Mouse (Mus musculus): ENCODE measurements around the gene Gm16253.

The Gm16253 gene

GRCm38 (mm10) chr3:96576690-96577541 lies at the start of gene Gm16253:
Gm16253 (plus strand) TSS chr3:96576984.
- peak; percentile 67 for DNase-seq

- DNase-seq = no peak
These were observed 48.3 kb upstream of the Gm16253 start for GRCm38 (mm10) chr3:96528506-96528905.

- no peak for DNase-seq
These were observed 44.7 kb upstream of the Gm16253 start for GRCm38 (mm10) chr3:96532050-96532449.

- no peak for DNase-seq
These were observed 42.5 kb upstream of the Gm16253 start for GRCm38 (mm10) chr3:96534300-96534699.

DNA sequence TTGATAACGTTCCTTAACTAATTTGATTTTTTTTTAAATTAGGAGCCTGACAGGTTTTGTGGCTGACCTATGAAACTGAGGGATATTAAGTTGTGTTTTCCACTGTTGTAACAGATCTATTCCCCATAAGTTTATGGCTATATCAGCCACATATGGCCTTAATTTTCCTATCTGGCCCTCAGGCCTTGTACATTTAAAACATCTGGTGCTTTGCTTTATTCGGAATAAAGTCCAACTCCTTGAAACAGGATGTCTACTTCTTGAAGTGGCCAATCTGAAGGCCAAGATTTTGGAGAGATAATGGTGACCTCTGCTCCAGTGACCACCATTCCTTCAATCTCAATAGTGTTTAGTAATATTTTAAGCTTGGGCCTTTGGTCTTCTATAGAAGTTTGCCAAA lies 37.5 kb upstream of the Gm16253 start:
- DNase-seq = no peak

- no peak for DNase-seq
These were observed 36.0 kb upstream of the Gm16253 start for GRCm38 (mm10) chr3:96540740-96541139.

DNA sequence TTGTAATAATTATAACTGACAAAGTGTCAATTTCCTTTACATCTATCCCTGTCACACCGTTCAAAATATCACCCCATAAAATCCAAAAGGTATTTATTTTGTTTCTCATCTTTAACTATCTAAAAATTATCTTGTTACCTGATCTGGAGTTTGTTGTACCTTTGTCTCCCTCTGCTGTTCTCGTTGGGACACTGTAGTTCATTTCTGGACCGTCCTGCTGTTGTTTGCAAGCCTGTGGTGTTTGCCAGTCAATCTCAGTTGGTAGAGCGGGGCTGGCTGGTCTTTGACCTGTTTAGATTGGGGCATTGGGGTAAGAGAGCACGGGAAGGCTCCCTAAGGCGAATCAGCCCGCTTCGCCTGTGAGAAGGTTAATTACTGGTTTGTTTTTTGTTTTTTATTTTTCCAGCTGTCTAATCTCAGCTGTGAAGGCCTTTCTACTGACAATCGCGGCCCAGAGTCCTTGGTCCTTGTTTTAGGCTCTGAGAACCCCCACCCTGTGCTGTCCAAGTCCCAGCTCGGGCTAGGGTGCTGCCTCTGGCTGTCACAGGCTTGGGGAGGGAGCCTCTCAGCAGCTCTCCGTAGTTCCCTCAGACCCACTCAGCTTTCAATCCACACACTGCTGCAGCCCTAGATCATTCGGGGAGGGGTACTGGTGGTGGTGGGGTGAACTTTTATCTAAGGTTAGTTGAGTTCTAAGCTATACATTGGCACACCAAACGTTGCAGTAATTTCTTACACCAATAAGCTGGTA lies 35.3 kb upstream of the Gm16253 start:
- no peak for DNase-seq

GRCm38 (mm10) chr3:96542554-96542953 lies 34.2 kb upstream of the Gm16253 start:
- DNase-seq = no peak

DNA sequence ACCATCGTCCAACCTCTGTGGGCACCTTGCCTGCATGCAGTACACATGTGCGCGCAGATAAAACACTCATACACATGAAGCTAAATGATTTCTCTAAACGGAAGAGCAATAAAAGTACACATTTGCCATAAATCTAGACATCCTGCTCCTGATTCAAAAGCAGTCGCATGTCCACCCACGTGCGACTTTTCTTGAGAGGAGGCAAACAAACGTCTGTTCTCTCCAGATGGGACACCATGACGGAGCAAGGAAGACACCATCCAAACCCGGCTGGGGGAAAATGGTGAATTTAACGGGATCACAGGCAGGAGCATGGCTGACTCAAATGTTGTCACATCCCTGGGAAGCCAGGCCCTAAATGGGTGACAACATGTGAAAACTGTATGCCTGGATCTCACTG lies 33.4 kb upstream of the Gm16253 start:
- no peak for DNase-seq

GRCm38 (mm10) chr3:96545565-96545964 lies 31.2 kb upstream of the Gm16253 start:
- no peak for DNase-seq

DNA sequence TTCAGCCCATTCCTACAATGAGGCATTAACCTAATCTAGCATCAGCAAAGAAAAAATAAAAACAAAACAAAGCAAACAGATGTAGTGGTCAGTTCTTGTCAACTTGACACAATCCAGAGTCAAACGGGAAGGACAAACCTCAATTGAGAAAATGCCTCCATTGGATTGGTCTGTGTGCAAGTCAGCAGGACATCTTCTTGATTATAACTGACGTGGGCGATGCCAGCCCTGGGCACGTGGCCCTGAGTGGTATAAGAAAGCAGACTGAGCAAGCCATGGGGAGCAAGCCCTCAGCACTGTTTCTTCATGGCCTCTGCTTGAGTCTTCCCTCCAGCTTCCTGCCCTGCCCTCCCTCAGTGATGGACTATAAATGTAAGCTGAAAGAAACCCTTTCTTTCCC lies 29.9 kb upstream of the Gm16253 start:
- DNase-seq = no peak

DNA sequence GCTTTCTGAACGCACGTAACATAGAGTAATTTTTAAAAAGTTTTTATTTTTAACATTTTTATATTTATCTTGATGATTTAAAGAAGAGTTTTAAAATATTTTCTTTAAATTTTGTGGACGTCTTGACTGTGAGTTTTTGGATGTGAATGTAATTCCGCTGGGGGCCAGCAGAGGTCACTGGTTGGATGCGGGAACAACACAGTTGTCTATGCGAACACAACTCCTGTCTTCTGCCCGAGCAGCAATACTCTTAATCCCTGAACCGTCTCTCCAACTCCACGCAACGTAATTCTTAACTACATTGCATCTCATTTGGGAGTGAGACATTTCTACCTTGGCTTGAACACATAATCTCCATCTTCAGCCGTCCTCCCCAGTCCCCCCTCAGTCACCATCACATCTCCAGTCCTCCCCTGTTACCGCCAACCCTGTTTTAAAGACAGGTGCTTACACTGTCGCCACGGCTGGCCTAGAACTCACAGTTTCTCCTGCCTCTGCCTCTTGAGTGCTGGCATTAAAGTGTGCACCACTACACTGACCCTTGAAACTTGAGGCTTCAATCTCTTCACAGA lies 29.3 kb upstream of the Gm16253 start:
- peak; percentile 79 for DNase-seq

DNA sequence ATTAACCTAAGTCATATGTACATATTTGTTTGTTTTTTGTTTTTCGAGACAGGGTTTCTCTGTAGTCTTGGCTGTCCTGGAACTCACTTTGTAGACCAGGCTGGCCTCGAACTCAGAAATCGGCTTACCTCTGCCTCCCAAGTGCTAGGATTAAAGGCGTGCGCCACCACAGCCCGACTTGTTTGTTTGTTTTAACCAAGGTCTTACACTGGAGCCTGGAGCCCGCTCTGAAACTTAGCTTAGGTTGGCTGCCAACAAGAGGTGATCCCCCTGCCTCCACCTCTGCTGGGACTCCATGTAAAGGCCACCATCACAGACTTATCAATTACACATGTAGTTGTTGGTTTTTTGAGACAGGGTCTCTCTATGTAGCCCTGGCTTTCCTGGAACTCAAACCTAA lies 28.0 kb upstream of the Gm16253 start:
- DNase-seq = no peak

- DNase-seq = no peak
These were observed 27.4 kb upstream of the Gm16253 start for GRCm38 (mm10) chr3:96549346-96549745.

GRCm38 (mm10) chr3:96551203-96551602 lies 25.6 kb upstream of the Gm16253 start:
- no peak for DNase-seq

DNA sequence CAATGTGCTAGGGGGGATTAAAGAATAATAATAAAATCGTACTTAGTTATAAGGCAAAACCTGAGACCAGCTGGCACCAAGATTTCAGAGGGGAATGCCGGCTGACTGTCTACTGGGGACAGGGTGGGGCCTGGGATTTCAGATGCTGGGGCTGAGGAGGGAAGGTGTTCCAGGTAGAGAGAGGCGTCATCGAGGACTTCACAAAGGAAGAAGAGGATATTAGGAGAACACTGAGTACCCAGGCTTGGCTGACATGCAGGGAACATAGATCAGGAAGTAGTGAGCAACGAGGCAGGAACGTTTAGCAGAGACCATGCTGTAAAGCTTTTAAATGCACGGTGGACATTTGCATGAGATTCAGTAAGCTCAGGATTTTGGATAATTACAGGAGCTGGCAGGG lies 24.9 kb upstream of the Gm16253 start:
- DNase-seq = no peak

- DNase-seq = no peak
These were observed 23.2 kb upstream of the Gm16253 start for GRCm38 (mm10) chr3:96553601-96554000.

- DNase-seq = no peak
These were observed 22.5 kb upstream of the Gm16253 start for GRCm38 (mm10) chr3:96554251-96554650.

- no peak for DNase-seq
These were observed 21.7 kb upstream of the Gm16253 start for GRCm38 (mm10) chr3:96555041-96555596.

GRCm38 (mm10) chr3:96555999-96556614 lies 20.7 kb upstream of the Gm16253 start:
- no peak for DNase-seq

DNA sequence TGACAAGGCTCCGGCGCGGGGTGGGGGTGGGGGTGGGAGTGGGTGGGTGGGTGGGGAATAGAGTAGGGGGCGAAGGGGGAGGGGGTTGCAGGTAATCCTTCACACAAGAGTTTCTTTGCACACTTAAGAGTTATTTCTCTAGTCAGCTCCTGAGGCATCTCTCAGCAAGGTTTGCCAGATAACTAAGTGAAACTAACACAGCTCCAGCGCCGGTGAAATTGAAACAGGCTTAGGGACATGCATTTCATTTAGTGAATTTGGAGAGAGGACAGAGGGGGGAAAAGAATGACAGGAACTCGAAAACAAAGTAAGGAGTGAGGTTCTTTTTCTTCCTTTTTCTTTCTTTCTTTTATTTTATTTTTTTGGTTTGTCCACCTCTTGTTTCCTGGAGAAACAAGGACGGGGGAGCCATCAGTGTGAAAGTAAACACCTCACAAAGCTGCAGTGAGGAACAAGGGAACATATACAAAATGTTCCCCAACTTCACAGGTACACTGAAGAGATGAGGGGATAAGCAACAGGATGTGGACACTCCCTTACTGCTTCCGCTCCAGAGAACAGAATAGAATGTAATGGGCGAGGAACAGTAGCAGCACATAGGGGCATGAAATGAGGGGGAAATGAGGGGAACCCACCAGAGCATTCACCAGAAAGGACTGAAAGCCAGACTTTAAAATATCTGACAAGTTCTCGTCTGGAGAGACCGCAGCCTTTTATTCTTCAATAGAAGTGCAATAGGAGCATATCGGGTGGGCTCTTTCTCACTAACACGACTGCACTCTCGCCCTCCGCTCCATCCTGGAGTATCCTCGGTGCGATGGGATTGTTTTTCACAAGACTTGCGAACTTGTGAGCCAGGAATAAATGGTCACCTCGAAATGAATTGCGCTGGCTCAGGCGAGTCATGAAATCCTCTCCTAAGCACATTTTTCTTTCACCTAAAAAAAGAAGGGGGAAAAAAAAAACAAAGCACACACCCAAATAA lies 19.8 kb upstream of the Gm16253 start:
- DNase-seq = no peak

DNA sequence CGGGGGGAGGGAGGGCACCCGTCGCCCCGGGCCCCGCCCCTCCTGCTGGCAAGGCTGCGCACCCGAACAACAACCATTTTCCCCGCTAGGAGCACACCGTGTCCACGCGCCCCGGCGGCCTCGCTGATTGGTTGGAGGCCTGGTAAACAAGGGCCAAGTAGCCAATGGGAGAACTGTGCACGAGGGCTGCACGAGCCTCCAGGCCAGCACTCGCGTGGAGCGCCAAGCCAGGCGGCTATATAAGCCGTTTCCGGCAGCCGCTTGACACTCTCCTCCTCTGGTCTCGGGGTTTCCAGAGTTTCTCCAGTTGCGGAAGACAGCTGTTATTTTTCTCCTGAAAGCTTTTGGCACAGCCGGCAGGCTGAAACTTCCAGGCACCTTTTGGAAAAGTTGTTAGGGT lies 19.1 kb upstream of the Gm16253 start, which contains the start of gene Txnip:
TSS of gene Txnip (plus strand) at position 264 of the 400 bp plus-strand sequence.
- DNase-seq = peak; percentile 82

All from cerebellum, adult 8-10 months (tissue).